In the genomic region with DNA sequence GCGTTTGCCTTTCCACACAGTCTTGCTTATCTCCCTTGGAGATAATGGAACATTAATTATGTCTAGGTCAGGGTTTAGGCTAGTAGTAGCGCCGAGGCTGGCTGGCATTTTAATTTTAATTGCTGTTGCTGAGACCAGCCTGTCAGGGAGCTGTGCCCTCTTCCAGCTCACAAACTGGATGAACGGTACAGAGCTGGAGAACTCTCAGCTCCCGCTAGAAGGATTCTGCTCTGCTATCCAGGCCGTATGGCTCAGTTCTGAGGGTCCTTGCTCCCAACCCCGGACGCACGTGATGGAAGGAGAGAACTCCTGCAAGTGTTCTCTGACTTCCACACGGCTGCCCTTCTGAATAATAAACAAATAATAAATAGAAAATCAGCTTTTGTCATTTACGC, we compare ENCODE assay signal across 7 mouse cellular contexts. TPM values are rescaled to one million over a fixed set of nuclear protein-coding genes. Genes with fewer than 3 reads are reported as not detected.
DNase-seq lines count a peak whose midpoint lies in the region; ATAC-seq and TF ChIP-seq lines count a peak whose summit lies in the region.

No protein-coding gene starts in this region.

- no peak for ATAC-seq in lung, embryonic 15.5 days (ENCODE audit: borderline replicate concordance, extremely low read depth, low FRiP score, low TSS enrichment)
- ATAC-seq in intestine, postnatal 0 days = no peak
- ATAC-seq in neural tube, embryonic 15.5 days (ENCODE audit: low FRiP score) = peak; percentile 53

- DNase-seq in lung, postnatal 36 days = no peak
- no peak for DNase-seq in gastrocnemius, adult 8-10 months (ENCODE audit: low spot score in 2 of 2)
- DNase-seq in gastrocnemius, postnatal 14 days = no peak

- H3K27me3 ChIP-seq in lung, embryonic 15.5 days = no peaks in the 10 kb centered on the region
- H3K27me3 ChIP-seq in intestine, postnatal 0 days (replicated peaks; ENCODE audit: control insufficient read depth, insufficient read depth, low read length) = no peaks in the 10 kb centered on the region
- no peaks in the 10 kb centered on the region for H3K27me3 ChIP-seq in neural tube, embryonic 15.5 days (replicated peaks)

- peak overlapping the region; percentile 76 for H3K4me3 ChIP-seq in lung, embryonic 15.5 days
- H3K4me3 ChIP-seq in embryonic fibroblast, embryonic 13.5 days (ENCODE audit: insufficient read depth, low read length) = peak overlapping the region; percentile 49
- peak overlapping the region; percentile 76 for H3K4me3 ChIP-seq in intestine, postnatal 0 days (ENCODE audit: low read depth, low read length)
- peak overlapping the region; percentile 81 for H3K4me3 ChIP-seq in neural tube, embryonic 15.5 days (replicated peaks)

- H3K4me1 ChIP-seq in lung, embryonic 15.5 days = peaks cover 14% of the 10 kb centered on the region
- no peaks in the 10 kb centered on the region for H3K4me1 ChIP-seq in embryonic fibroblast, embryonic 13.5 days (ENCODE audit: control insufficient read depth, insufficient read depth, low read length)
- 0 out of 2 replicates have a peak, but pooled peaks cover 4% of the 10 kb centered on the region for H3K4me1 ChIP-seq in intestine, postnatal 0 days (replicated peaks; ENCODE audit: control insufficient read depth, insufficient read depth, low read length)
- peaks cover 30% of the 10 kb centered on the region for H3K4me1 ChIP-seq in neural tube, embryonic 15.5 days

- no peak for TF ChIP-seq POLR2A in embryonic fibroblast, embryonic 13.5 days (IDR thresholded peaks at IDR 0.05; ENCODE audit: low read depth, low read length)

- H3K9me3 ChIP-seq in lung, embryonic 15.5 days = no peaks in the 10 kb centered on the region
- H3K9me3 ChIP-seq in intestine, postnatal 0 days (ENCODE audit: control insufficient read depth) = no peaks in the 10 kb centered on the region
- H3K9me3 ChIP-seq in neural tube, embryonic 15.5 days (replicated peaks) = no peaks in the 10 kb centered on the region

- 0 out of 2 replicates have a peak overlapping the region, but pooled peaks have one; percentile 29 for H3K27ac ChIP-seq in lung, embryonic 15.5 days
- no peak overlapping the region for H3K27ac ChIP-seq in embryonic fibroblast, embryonic 13.5 days (ENCODE audit: insufficient read depth, low read length)
- peak overlapping the region; percentile 70; the same call in 1 of the 2 replicates for H3K27ac ChIP-seq in intestine, postnatal 0 days (ENCODE audit: low read depth, low read length)
- peak overlapping the region; percentile 86 for H3K27ac ChIP-seq in neural tube, embryonic 15.5 days (replicated peaks)

- H3K4me2 ChIP-seq in lung, embryonic 15.5 days = peak overlapping the region; percentile 89
- H3K4me2 ChIP-seq in intestine, postnatal 0 days (replicated peaks; ENCODE audit: low read depth) = peak overlapping the region; percentile 90
- peak overlapping the region; percentile 92 for H3K4me2 ChIP-seq in neural tube, embryonic 15.5 days

- no peaks in the 10 kb centered on the region for H3K36me3 ChIP-seq in lung, embryonic 15.5 days
- no peaks in the 10 kb centered on the region for H3K36me3 ChIP-seq in intestine, postnatal 0 days (ENCODE audit: control insufficient read depth, insufficient read depth)
- no peaks in the 10 kb centered on the region for H3K36me3 ChIP-seq in neural tube, embryonic 15.5 days

- 18% methylated on average over 11 of the region's 11 CpGs for WGBS in lung, embryonic 15.5 days
- 15% methylated on average over 11 of the region's 11 CpGs for WGBS in intestine, postnatal 0 days
- WGBS in neural tube, embryonic 15.5 days = 27% methylated on average over 11 of the region's 11 CpGs

- intact Hi-C loops in gastrocnemius, postnatal 14 days (cut with DNase I; ENCODE audit: low total_unique reads) = no loop called here

- no peak for TF ChIP-seq CTCF in embryonic fibroblast, embryonic 13.5 days (IDR thresholded peaks at IDR 0.05; ENCODE audit: borderline replicate concordance, insufficient read depth, low read length)
- no peak for TF ChIP-seq CTCF in intestine, postnatal 0 days (IDR thresholded peaks at IDR 0.05; ENCODE audit: low read depth)

- H3K9ac ChIP-seq in lung, embryonic 15.5 days = peak overlapping the region; percentile 37
- H3K9ac ChIP-seq in intestine, postnatal 0 days (ENCODE audit: low read depth, low read length) = peak overlapping the region; percentile 70
- H3K9ac ChIP-seq in neural tube, embryonic 15.5 days (replicated peaks) = peak overlapping the region; percentile 71

RNA-seq across cellular contexts. Expression of gene Rcan3, which starts 0.7 kb away (rescaled TPM):
- 15.6 and 16.3 TPM in 2 replicates for polyA plus RNA-seq in lung, embryonic 15.5 days (2015; fragmentation: Nextera tagmentation; extraction: Ambion mirVana)
- polyA plus RNA-seq in embryonic fibroblast, embryonic 13.5 days (2011; ENCODE audit: insufficient read length, low read depth, missing spikeins) = 17.5 and 18.2 TPM in 2 replicates
- polyA plus RNA-seq in intestine, postnatal 0 days (2015; fragmentation: Nextera tagmentation; extraction: Ambion mirVana) = 18.4 and 19.7 TPM in 2 replicates
- 44.0 and 47.8 TPM in 2 replicates for polyA plus RNA-seq in neural tube, embryonic 15.5 days (2015; fragmentation: Nextera tagmentation; extraction: Ambion mirVana)
- total RNA-seq in gastrocnemius, adult 8-10 months (2022) = 1 to 10 TPM; 3.1 to 4.0 (median 3.6) TPM
- total RNA-seq in gastrocnemius, postnatal 14 days (2021) = 1 to 10 TPM; 6.1 to 6.7 TPM

RNA-seq across cellular contexts. Expression of gene Ncmap, which starts 36.4 kb away (rescaled TPM):
- 5.6 and 7.0 TPM in 2 replicates for polyA plus RNA-seq in lung, embryonic 15.5 days (2015; fragmentation: Nextera tagmentation; extraction: Ambion mirVana)
- not detected in 2 replicates for polyA plus RNA-seq in embryonic fibroblast, embryonic 13.5 days (2011; ENCODE audit: insufficient read length, low read depth, missing spikeins)
- polyA plus RNA-seq in intestine, postnatal 0 days (2015; fragmentation: Nextera tagmentation; extraction: Ambion mirVana) = 2.5 and 2.6 TPM in 2 replicates
- polyA plus RNA-seq in neural tube, embryonic 15.5 days (2015; fragmentation: Nextera tagmentation; extraction: Ambion mirVana) = 1.7 and 2.2 TPM in 2 replicates
- 1 to 10 TPM in 3 of 4 experiments, under 1 TPM in 1; 0.85 to 2.0 (median 1.5) TPM for total RNA-seq in gastrocnemius, adult 8-10 months (2022)
- total RNA-seq in gastrocnemius, postnatal 14 days (2021) = 10 to 100 TPM in 1 of 2 experiments, 1 to 10 TPM in 1; 5.6 to 19.2 TPM
